Mouse (Mus musculus): ENCODE measurements at regions not wholly inside any gene's neighbourhood (a gene's known extent, or its start where the extent isn't known, plus 50 kb on each side); places are given as distances from the start of the nearest gene placed in this dataset.

DNA sequence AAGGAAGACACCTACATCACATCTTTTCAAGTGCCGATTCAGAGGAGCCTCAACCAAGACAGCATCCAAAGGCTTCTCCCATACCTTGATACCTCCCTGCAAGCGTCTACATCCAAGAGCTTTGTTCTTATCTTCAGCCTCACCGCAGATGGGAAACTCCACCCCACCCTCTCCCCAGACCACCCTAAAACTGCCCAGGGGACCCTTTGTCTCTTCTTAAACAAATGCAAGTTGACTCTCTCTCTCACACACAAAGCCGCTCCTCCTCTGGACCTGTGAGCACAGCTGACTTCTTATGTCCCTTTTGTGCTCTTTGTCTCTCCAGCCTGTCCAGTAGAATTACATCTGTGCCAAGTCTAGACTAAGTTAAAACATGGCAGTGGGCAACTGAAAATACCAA, 104.7 kb upstream of the Mafb start:
- 83% methylated on average over 4 of the region's 4 CpGs for WGBS
- TF ChIP-seq POLR2A (IDR thresholded peaks at IDR 0.05; ENCODE audit: low read depth, low read length) (no peak), CTCF (IDR thresholded peaks at IDR 0.05; ENCODE audit: extremely low read depth, insufficient read depth, insufficient read length, insufficient replicate concordance) (no peak)

DNA sequence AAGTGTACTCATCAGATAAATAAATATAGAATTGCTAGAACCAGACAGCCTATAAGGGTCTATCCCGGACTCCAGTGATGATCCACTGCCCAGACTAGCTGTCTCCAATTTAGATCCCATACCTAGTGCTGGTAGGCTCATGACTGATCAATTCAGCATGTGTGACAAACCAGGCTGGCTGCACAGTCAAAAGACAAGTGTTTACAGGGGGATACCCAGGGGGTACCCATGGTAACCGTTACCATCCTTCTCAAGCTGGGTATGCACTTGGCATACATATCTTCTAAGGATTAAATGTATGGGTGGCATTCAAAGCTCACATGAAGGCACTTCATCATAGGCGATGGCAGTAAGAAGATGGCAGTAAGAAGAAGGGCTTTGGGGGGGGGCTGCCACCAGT, 109.3 kb upstream of the Mafb start:
- Histone ChIP-seq H3K4me1 (ENCODE audit: control insufficient read depth, insufficient read depth, insufficient read length) (no peaks in the 10 kb centered on the region), H3K36me3 (ENCODE audit: control insufficient read depth, insufficient read depth, low read length) (no peaks in the 10 kb centered on the region), H3K27ac (ENCODE audit: insufficient read depth, low read length) (no peak overlapping the region), H3K27me3 (ENCODE audit: control insufficient read depth, insufficient read depth, low read length) (no peaks in the 10 kb centered on the region), H3K4me3 (ENCODE audit: extremely low read depth, insufficient read depth, insufficient read length) (no peak overlapping the region)
- TF ChIP-seq CTCF (IDR thresholded peaks at IDR 0.05; ENCODE audit: extremely low read depth, insufficient read depth, insufficient read length, insufficient replicate concordance) (no peak), POLR2A (IDR thresholded peaks at IDR 0.05; ENCODE audit: low read depth, low read length) (no peak)
- no peak for DNase-seq (ENCODE audit: low read depth in 1 of 2, low spot score in 2 of 2)
- WGBS: 89% methylated on average over 3 of the region's 3 CpGs

More for the DNA sequence above, 104.7 kb upstream of the Mafb start:
- Histone ChIP-seq H3K4me3 (ENCODE audit: extremely low read depth, insufficient read depth, insufficient read length) (no peak overlapping the region), H3K36me3 (ENCODE audit: control insufficient read depth, insufficient read depth, low read length) (no peaks in the 10 kb centered on the region), H3K27ac (ENCODE audit: insufficient read depth, low read length) (no peak overlapping the region), H3K27me3 (ENCODE audit: control insufficient read depth, insufficient read depth, low read length) (no peaks in the 10 kb centered on the region), H3K4me1 (ENCODE audit: control insufficient read depth, insufficient read depth, insufficient read length) (no peaks in the 10 kb centered on the region)
- DNase-seq (ENCODE audit: low read depth in 1 of 2, low spot score in 2 of 2): no peak

DNA sequence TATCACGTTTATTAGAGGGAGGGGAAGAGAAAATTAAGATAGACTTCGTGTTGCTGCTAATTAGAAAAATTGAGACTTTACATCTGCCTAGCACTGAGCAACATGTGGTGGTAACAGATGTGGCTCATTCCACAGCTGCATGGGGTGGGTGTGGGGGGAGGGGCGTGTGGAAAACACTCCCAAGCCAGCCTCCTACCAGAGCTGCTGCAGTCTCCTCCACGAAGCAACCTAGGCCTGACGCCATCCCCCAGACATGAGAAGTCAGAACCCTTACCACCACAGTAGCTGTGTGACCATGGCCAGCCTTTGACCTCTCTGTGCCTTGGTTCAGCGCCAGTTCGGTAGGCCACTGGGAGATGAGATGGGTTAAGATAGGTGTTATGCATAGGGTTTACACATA, 112.4 kb upstream of the Mafb start:
- Histone ChIP-seq H3K4me3 (ENCODE audit: extremely low read depth, insufficient read depth, insufficient read length) (no peak overlapping the region), H3K4me1 (ENCODE audit: control insufficient read depth, insufficient read depth, insufficient read length) (no peaks in the 10 kb centered on the region), H3K27me3 (ENCODE audit: control insufficient read depth, insufficient read depth, low read length) (no peaks in the 10 kb centered on the region), H3K27ac (ENCODE audit: insufficient read depth, low read length) (no peak overlapping the region), H3K36me3 (ENCODE audit: control insufficient read depth, insufficient read depth, low read length) (no peaks in the 10 kb centered on the region)
- TF ChIP-seq CTCF (IDR thresholded peaks at IDR 0.05; ENCODE audit: extremely low read depth, insufficient read depth, insufficient read length, insufficient replicate concordance) (no peak), POLR2A (IDR thresholded peaks at IDR 0.05; ENCODE audit: low read depth, low read length) (no peak)
- DNase-seq (ENCODE audit: low read depth in 1 of 2, low spot score in 2 of 2): no peak
- 69% methylated on average over 7 of the region's 7 CpGs for WGBS

DNA sequence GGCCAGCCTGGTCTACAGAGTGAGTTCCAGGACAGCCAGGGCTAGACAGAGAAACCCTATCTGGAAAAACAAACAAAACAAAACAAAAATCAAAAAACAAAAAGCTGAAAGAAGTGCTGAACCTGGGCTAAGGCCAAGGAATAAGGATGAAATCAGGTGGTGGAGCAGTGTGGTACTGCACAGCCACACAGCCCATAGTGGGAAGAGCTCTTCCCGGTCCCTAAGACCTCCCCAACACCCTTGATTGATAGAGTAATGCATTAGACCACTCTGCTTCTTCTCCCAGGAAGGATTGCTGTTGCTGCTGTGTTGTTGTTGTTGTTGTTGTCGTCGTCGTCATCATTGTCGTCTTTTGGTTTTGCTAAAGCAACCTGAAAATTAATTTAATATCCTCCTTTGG, 118.2 kb upstream of the Mafb start:
- Histone ChIP-seq H3K27ac (ENCODE audit: insufficient read depth, low read length) (no peak overlapping the region), H3K36me3 (ENCODE audit: control insufficient read depth, insufficient read depth, low read length) (no peaks in the 10 kb centered on the region), H3K4me3 (ENCODE audit: extremely low read depth, insufficient read depth, insufficient read length) (no peak overlapping the region), H3K27me3 (ENCODE audit: control insufficient read depth, insufficient read depth, low read length) (no peaks in the 10 kb centered on the region), H3K4me1 (ENCODE audit: control insufficient read depth, insufficient read depth, insufficient read length) (no peaks in the 10 kb centered on the region)
- TF ChIP-seq POLR2A (IDR thresholded peaks at IDR 0.05; ENCODE audit: low read depth, low read length): no peak
- DNase-seq (ENCODE audit: low read depth in 1 of 2, low spot score in 2 of 2): no peak
- WGBS: 90% methylated on average over 5 of the region's 5 CpGs

DNA sequence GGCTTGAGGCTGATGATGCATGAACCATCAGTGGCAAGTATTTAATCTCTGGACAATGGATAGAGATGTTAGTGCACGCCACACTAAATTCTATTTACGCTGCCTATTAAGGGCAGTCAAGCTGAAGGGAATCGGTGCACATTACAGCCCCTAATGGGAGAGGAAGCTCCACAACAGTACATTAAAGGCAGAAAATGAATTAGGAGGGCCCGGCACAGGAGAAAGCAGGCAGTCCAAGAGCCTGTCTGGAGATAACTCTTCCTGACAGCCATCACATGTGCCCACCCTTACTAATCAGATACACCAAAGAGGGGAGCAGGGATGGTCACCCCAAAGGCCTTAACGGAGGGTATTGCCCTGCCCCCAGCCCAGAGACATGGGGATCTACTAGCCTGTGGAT, 118.7 kb upstream of the Mafb start:
- H3K4me1 ChIP-seq (ENCODE audit: control insufficient read depth, insufficient read depth, insufficient read length): no peaks in the 10 kb centered on the region
- no peak for DNase-seq (ENCODE audit: low read depth in 1 of 2, low spot score in 2 of 2)
- no peak overlapping the region for H3K4me3 ChIP-seq (ENCODE audit: extremely low read depth, insufficient read depth, insufficient read length)
- TF ChIP-seq CTCF (IDR thresholded peaks at IDR 0.05; ENCODE audit: extremely low read depth, insufficient read depth, insufficient read length, insufficient replicate concordance) (no peak), POLR2A (IDR thresholded peaks at IDR 0.05; ENCODE audit: low read depth, low read length) (no peak)
- WGBS: 91% methylated on average over 5 of the region's 5 CpGs
- no peaks in the 10 kb centered on the region for H3K27me3 ChIP-seq (ENCODE audit: control insufficient read depth, insufficient read depth, low read length)
- H3K36me3 ChIP-seq (ENCODE audit: control insufficient read depth, insufficient read depth, low read length): no peaks in the 10 kb centered on the region
- H3K27ac ChIP-seq (ENCODE audit: insufficient read depth, low read length): no peak overlapping the region

DNA sequence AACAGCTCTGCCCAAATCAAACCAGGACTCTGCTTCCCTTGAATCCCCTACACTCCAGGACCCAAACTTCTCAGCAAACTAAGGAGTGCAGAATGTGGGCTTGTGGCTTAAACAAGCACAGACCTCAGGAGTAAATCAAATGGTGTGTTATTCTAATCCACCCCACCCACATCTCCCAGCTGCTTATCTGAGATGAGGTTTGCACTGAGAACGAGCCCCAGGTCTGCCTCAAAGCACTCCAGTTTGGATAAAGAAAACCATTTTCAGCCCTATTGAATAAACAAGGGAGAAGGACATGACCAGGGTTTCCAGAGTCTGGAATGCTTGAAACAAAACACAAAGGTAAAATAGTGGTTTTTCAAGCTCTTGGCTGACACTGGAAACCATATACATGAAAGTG, 132.9 kb upstream of the Mafb start:
- H3K4me3 ChIP-seq (ENCODE audit: extremely low read depth, insufficient read depth, insufficient read length): no peak overlapping the region
- no peaks in the 10 kb centered on the region for H3K36me3 ChIP-seq (ENCODE audit: control insufficient read depth, insufficient read depth, low read length)
- TF ChIP-seq CTCF (IDR thresholded peaks at IDR 0.05; ENCODE audit: extremely low read depth, insufficient read depth, insufficient read length, insufficient replicate concordance): no peak
- TF ChIP-seq POLR2A (IDR thresholded peaks at IDR 0.05; ENCODE audit: low read depth, low read length): no peak
- H3K27ac ChIP-seq (ENCODE audit: insufficient read depth, low read length): no peak overlapping the region
- no peak for DNase-seq (ENCODE audit: low read depth in 1 of 2, low spot score in 2 of 2)
- H3K27me3 ChIP-seq (ENCODE audit: control insufficient read depth, insufficient read depth, low read length): no peaks in the 10 kb centered on the region
- WGBS: 28% methylated on average over 1 of the region's 1 CpGs
- H3K4me1 ChIP-seq (ENCODE audit: control insufficient read depth, insufficient read depth, insufficient read length): no peaks in the 10 kb centered on the region

DNA sequence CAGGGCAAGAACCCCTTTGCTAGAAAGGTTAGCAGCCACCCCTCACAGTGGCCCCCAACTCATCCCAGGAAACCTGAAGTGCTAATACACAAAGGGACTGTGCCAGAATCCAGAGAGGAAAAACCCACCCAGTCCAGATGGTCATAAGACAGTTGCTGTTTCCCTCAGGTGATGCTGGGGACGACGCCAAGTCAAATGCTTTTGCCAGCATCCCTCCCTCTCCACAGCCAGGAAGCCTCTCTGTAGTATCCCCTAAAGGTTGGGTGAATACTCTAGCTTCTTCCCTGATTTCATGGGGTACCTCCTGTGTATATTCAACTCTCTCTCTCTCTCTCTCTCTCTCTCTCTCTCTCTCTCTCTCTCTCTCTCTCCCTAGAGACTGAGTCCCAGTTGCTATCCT, 136.0 kb upstream of the Mafb start:
- H3K4me3 ChIP-seq (ENCODE audit: extremely low read depth, insufficient read depth, insufficient read length): no peak overlapping the region
- no peak for DNase-seq (ENCODE audit: low read depth in 1 of 2, low spot score in 2 of 2)
- H3K36me3 ChIP-seq (ENCODE audit: control insufficient read depth, insufficient read depth, low read length): no peaks in the 10 kb centered on the region
- H3K27ac ChIP-seq (ENCODE audit: insufficient read depth, low read length): no peak overlapping the region
- no peak for TF ChIP-seq CTCF (IDR thresholded peaks at IDR 0.05; ENCODE audit: extremely low read depth, insufficient read depth, insufficient read length, insufficient replicate concordance)
- no peak for TF ChIP-seq POLR2A (IDR thresholded peaks at IDR 0.05; ENCODE audit: low read depth, low read length)
- no peaks in the 10 kb centered on the region for H3K4me1 ChIP-seq (ENCODE audit: control insufficient read depth, insufficient read depth, insufficient read length)
- H3K27me3 ChIP-seq (ENCODE audit: control insufficient read depth, insufficient read depth, low read length): no peaks in the 10 kb centered on the region
- WGBS: 73% methylated on average over 2 of the region's 2 CpGs
